Mouse (Mus musculus) heart, postnatal 0 days (tissue): ENCODE results near the gene Stx8.

Source experiments
- CTCF ChIP-seq: IDR thresholded peaks from 2 replicates; pipeline ENCODE4 v1.5.1; 2016; ENCODE audit warnings: antibody characterized with exemption, control low read depth, low read depth
- EP300 ChIP-seq: IDR thresholded peaks from 2 replicates; pipeline ENCODE4 v1.6.1; 2016; ENCODE audit warnings: antibody characterized with exemption, low read depth

- TF ChIP-seq CTCF = no peak
- no peak for TF ChIP-seq EP300
These were observed 247.9 kb downstream of the Stx8 start for GRCm38 (mm10) chr11:68213896-68214295.
